ENCODE assay signal across 8 mouse cellular contexts in the genomic region with DNA sequence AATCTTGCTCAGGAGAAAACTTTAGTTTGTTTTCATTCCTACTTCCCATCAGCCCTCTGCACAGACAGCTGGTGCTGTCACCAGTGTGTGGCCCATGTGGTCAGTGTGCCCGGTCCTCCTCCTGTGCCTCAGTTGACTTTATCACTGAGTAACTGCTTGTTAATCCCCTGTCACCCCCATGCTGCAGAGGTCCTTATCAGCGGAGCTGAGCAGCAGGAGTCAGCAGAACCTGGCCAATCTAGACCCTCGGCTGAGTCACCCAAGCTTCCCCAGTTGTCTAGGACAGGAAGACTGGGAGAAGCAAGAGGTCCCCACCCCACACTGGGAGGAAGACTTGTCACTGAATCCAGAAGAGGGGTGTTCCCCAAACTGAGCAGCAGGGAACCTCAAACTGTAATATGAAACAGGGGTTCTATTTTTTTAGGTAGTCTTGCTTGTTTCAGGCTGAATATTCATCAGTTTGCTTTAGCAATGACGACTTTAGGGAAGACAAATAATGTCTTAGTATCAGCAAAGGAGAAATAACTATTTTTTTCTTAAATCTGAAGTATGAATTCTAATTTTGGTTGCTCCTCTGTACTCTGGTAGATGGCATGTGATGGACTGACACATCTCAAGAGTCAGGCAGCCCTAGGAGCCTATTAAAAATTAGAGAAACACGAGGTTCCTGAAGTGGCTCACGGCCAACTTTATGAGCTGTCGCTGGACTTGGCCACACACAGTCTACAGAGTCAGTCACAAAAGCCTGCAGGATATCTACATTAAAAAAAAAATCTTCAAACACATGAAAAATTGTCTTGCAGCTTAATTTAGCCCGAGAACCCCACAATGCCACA. TPM values are rescaled to one million over a fixed set of nuclear protein-coding genes. Genes with fewer than 3 reads are reported as not detected.
DNase-seq lines count a peak whose midpoint lies in the region; ATAC-seq lines count a peak whose summit lies in the region.

No protein-coding gene starts in this region.

- H3K36me3 ChIP-seq in limb, embryonic 12.5 days, result no peaks in the 10 kb centered on the region
- H3K36me3 ChIP-seq in limb, embryonic 10.5 days, result no peaks in the 10 kb centered on the region
- H3K36me3 ChIP-seq in heart, embryonic 15.5 days, result no peaks in the 10 kb centered on the region

- no peaks in the 10 kb centered on the region for H3K9me3 ChIP-seq in limb, embryonic 12.5 days
- H3K9me3 ChIP-seq in limb, embryonic 10.5 days (replicated peaks), result no peaks in the 10 kb centered on the region
- H3K9me3 ChIP-seq in heart, embryonic 15.5 days (replicated peaks), result no peaks in the 10 kb centered on the region

- H3K27ac ChIP-seq in limb, embryonic 12.5 days, result 0 out of 2 replicates have a peak overlapping the region, but pooled peaks have one; percentile 35
- H3K27ac ChIP-seq in limb, embryonic 10.5 days, result no peak overlapping the region
- H3K27ac ChIP-seq in heart, embryonic 15.5 days, result peak overlapping the region; percentile 38

- H3K9ac ChIP-seq in limb, embryonic 12.5 days (replicated peaks), result no peak overlapping the region
- H3K9ac ChIP-seq in heart, embryonic 15.5 days, result no peak overlapping the region

- WGBS in limb, embryonic 12.5 days, result 55% methylated on average over 8 of the region's 8 CpGs
- WGBS in limb, embryonic 10.5 days, result 76% methylated on average over 8 of the region's 8 CpGs
- 30% methylated on average over 8 of the region's 8 CpGs for WGBS in heart, embryonic 15.5 days

- H3K4me3 ChIP-seq in limb, embryonic 12.5 days (replicated peaks), result no peak overlapping the region
- H3K4me3 ChIP-seq in limb, embryonic 10.5 days, result no peak overlapping the region
- no peak overlapping the region for H3K4me3 ChIP-seq in heart, embryonic 15.5 days

- 0 out of 2 replicates have a peak, but pooled peaks have one; percentile 59 for ATAC-seq in limb, embryonic 12.5 days (ENCODE audit: insufficient number of reproducible peaks, insufficient read depth, low FRiP score, low TSS enrichment, low read depth)
- ATAC-seq in heart, embryonic 15.5 days (replicated peaks; ENCODE audit: insufficient number of reproducible peaks, insufficient read depth, low FRiP score, low read depth), result no peak

- no peak for DNase-seq in limb, embryonic 10.5 days (ENCODE audit: low spot score)
- DNase-seq in c-Kit-positive CD71-positive TER-119-positive erythroid progenitor cells, embryonic 14.5 days (ENCODE audit: low spot score), result peak; percentile 84
- DNase-seq in lung, postnatal 14 days, result peak; percentile 42
- no peak for DNase-seq in urinary bladder, postnatal 25 days (ENCODE audit: low spot score)
- DNase-seq in right cerebral cortex, postnatal 4 days, result no peak
- DNase-seq in left cerebral cortex, adult 8-10 months (ENCODE audit: low spot score in 2 of 2), result no peak

- no peak overlapping the region for H3K4me2 ChIP-seq in limb, embryonic 12.5 days
- no peak overlapping the region for H3K4me2 ChIP-seq in heart, embryonic 15.5 days

- peaks cover 51% of the 10 kb centered on the region for H3K4me1 ChIP-seq in limb, embryonic 12.5 days (replicated peaks)
- peaks cover 50% of the 10 kb centered on the region for H3K4me1 ChIP-seq in limb, embryonic 10.5 days
- H3K4me1 ChIP-seq in heart, embryonic 15.5 days (replicated peaks), result peaks cover 65% of the 10 kb centered on the region

- H3K27me3 ChIP-seq in limb, embryonic 12.5 days, result no peaks in the 10 kb centered on the region
- H3K27me3 ChIP-seq in limb, embryonic 10.5 days (ENCODE audit: low read depth, poor library complexity, severe bottlenecking), result no peaks in the 10 kb centered on the region
- H3K27me3 ChIP-seq in heart, embryonic 15.5 days, result no peaks in the 10 kb centered on the region

RNA-seq across cellular contexts. Expression of a gene that starts 31.9 kb away (rescaled TPM):
- 6.3 and 6.4 TPM in 2 replicates for polyA plus RNA-seq in limb, embryonic 12.5 days (2016; fragmentation: Nextera tagmentation; extraction: Ambion mirVana)
- polyA plus RNA-seq in limb, embryonic 10.5 days (2016; fragmentation: Nextera tagmentation; extraction: Ambion mirVana), result 2.3 and 3.8 TPM in 2 replicates
- 5.7 and 6.8 TPM in 2 replicates for polyA plus RNA-seq in heart, embryonic 15.5 days (2015; fragmentation: Nextera tagmentation; extraction: Ambion mirVana)
- total RNA-seq in left cerebral cortex, adult 8-10 months (2022), result 10 to 100 TPM; 69.4 to 88.2 (median 76.9) TPM

Comparison
In these comparisons a context has a peak if more than half of its experiments do, and no peak if none do; other contexts are left out.
1. DNase-seq: peak in c-Kit-positive CD71-positive TER-119-positive erythroid progenitor cells, embryonic 14.5 days (single experiment) and lung, postnatal 14 days (single experiment); none in limb, embryonic 10.5 days (single experiment), urinary bladder, postnatal 25 days (single experiment), right cerebral cortex, postnatal 4 days (single experiment) and left cerebral cortex, adult 8-10 months (0 of 2).